Mouse (Mus musculus) kidney, embryonic 14.5 days (tissue): ENCODE measurements around the gene Hnf4a. TPM values are rescaled to one million over a fixed set of nuclear protein-coding genes. Genes with fewer than 3 reads are reported as not detected.

Source experiments
- ATAC-seq: fragments of 200-750 bp; cut with Nextera tagmentation; 2 replicates; pipeline ENCODE4 v1.8.0; 2017; ENCODE audit warnings: moderate number of reproducible peaks, mild to moderate bottlenecking, moderate TSS enrichment, moderate library complexity; ENCODE audit not compliant: low FRiP score, low TSS enrichment
- H3K27ac ChIP-seq: fragments of 300-500 bp; sonication (generic); 2 replicates; pipeline ENCODE4 v1.5.1; 2014; ENCODE audit warnings: low read depth, mild to moderate bottlenecking, low read length, moderate library complexity, mixed read lengths
- H3K27me3 ChIP-seq: fragments of 300-500 bp; sonication (generic); 2 replicates; pipeline ENCODE4 v1.6.1; 2014; ENCODE audit warnings: mild to moderate bottlenecking, low read length; ENCODE audit not compliant: control insufficient read depth, insufficient read depth
- H3K36me3 ChIP-seq: fragments of 300-500 bp; sonication (generic); 2 replicates; pipeline ENCODE4 v1.6.1; 2014; ENCODE audit warnings: low read length, mixed read lengths; ENCODE audit not compliant: control insufficient read depth, insufficient read depth
- H3K4me1 ChIP-seq: fragments of 300-500 bp; sonication (generic); 2 replicates; pipeline ENCODE4 v1.6.1; 2014; ENCODE audit warnings: low read length, mixed read lengths; ENCODE audit not compliant: control insufficient read depth, insufficient read depth
- H3K4me2 ChIP-seq: fragments of 300-500 bp; sonication (generic); replicated peaks from 2 replicates; pipeline ENCODE4 v1.6.1; 2014; ENCODE audit warnings: low read depth, mild to moderate bottlenecking, low read length
- H3K4me3 ChIP-seq: fragments of 300-500 bp; sonication (generic); 2 replicates; pipeline ENCODE4 v1.5.1; 2014; ENCODE audit warnings: mild to moderate bottlenecking, low read length
- H3K9ac ChIP-seq: fragments of 300-500 bp; sonication (generic); 2 replicates; pipeline ENCODE4 v1.6.1; 2014; ENCODE audit warnings: low read depth, mild to moderate bottlenecking, low read length, moderate library complexity
- H3K9me3 ChIP-seq: fragments of 300-500 bp; sonication (generic); 2 replicates; pipeline ENCODE4 v1.6.1; 2016; ENCODE audit warnings: low read length; ENCODE audit not compliant: control insufficient read depth
- WGBS: fragments of 180-500 bp; shearing (Covaris S2); extraction: QIAGEN DNeasy Blood & Tissue Kit; methylation state at CpG from one replicate; pipeline ENCODE4 v1.1.7; 2014; 5-methylcytosine and 5-hydroxymethylcytosine counted together
- polyA plus RNA-seq: library from polyadenylated mRNA; unstranded; fragments of >200 nt; fragmentation: Nextera tagmentation; extraction: Ambion mirVana; gene quantifications from 2 replicates; pipeline ENCODE4 v1.2.1, GENCODE M21; 2014

The Hnf4a gene
- polyA plus RNA-seq, 1 experiment from 2014 or later = 10.7 TPM

- Histone ChIP-seq H3K9ac (no peak overlapping the region), H3K27me3 (no peaks in the 10 kb centered on the region), H3K27ac (no peak overlapping the region), H3K4me3 (no peak overlapping the region), H3K9me3 (no peaks in the 10 kb centered on the region), H3K36me3 (no peaks in the 10 kb centered on the region), H3K4me2 (no peak overlapping the region), H3K4me1 (no peaks in the 10 kb centered on the region)
- no peak for ATAC-seq
- WGBS = 81% methylated on average over 3 of the region's 3 CpGs
These were observed 67.7 kb downstream of the Hnf4a start for GRCm38 (mm10) chr2:163574321-163574720.

DNA sequence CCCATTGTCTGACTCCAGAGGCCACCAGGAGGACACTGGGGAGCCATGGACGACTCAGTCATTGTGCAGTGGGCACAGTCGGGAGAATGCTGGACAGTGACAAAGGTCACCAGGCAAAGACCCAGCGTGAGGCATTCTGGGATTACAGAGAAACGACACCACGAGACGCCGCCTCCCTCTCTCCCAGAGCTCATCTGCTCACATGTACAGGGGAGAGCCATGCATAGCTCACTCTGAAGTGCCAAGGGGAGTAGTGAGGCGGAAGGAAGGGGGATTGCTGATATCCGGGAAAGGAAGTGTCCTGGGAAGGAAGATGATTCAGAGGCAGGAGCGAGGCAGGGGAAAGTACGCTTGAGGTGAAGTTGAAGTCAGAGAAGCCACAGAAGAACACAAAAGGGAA lies 68.6 kb downstream of the Hnf4a start:
- Histone ChIP-seq H3K27ac (no peak overlapping the region), H3K27me3 (no peaks in the 10 kb centered on the region), H3K9me3 (no peaks in the 10 kb centered on the region), H3K4me2 (no peak overlapping the region), H3K36me3 (no peaks in the 10 kb centered on the region), H3K9ac (no peak overlapping the region), H3K4me3 (no peak overlapping the region), H3K4me1 (no peaks in the 10 kb centered on the region)
- WGBS = 46% methylated on average over 11 of the region's 11 CpGs
- ATAC-seq = no peak

DNA sequence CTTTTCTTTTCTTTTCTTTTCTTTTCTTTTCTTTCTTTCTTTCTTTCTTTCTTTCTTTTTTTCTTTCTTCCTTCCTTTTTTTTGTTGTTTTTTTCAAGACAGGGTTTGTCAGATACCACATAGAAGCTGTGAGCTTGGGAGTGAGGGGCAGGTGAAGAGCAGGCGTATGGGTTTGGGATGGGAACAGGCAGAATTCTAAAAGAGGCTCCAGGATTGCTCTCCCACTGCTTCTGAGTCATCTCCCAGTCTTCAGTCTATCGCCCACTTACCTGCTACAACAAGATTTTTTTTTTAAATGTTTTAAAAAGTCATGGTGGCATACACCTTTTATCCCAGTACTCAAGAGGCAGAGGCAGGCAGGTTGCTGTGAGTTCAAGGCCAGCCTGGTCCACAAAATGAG lies 71.4 kb downstream of the Hnf4a start:
- ATAC-seq = no peak
- H3K4me2 ChIP-seq = no peak overlapping the region
- no peak overlapping the region for H3K27ac ChIP-seq
- H3K9ac ChIP-seq = no peak overlapping the region
- no peaks in the 10 kb centered on the region for H3K9me3 ChIP-seq
- no peaks in the 10 kb centered on the region for H3K27me3 ChIP-seq
- WGBS = 87% methylated on average over 2 of the region's 2 CpGs
- H3K4me1 ChIP-seq = no peaks in the 10 kb centered on the region
- no peak overlapping the region for H3K4me3 ChIP-seq
- H3K36me3 ChIP-seq = no peaks in the 10 kb centered on the region

GRCm38 (mm10) chr2:163580069-163580945 lies 73.7 kb downstream of the Hnf4a start:
- no peak for ATAC-seq
- Histone ChIP-seq H3K9ac (no peak overlapping the region), H3K36me3 (no peaks in the 10 kb centered on the region), H3K27ac (no peak overlapping the region), H3K4me3 (no peak overlapping the region), H3K4me2 (no peak overlapping the region), H3K9me3 (no peaks in the 10 kb centered on the region), H3K27me3 (no peaks in the 10 kb centered on the region), H3K4me1 (no peaks in the 10 kb centered on the region)
- WGBS = 67% methylated on average over 13 of the region's 13 CpGs

- H3K4me3 ChIP-seq = no peak overlapping the region
- ATAC-seq = no peak
- H3K27ac ChIP-seq = no peak overlapping the region
- no peak overlapping the region for H3K4me2 ChIP-seq
- no peaks in the 10 kb centered on the region for H3K9me3 ChIP-seq
- H3K27me3 ChIP-seq = no peaks in the 10 kb centered on the region
- H3K36me3 ChIP-seq = no peaks in the 10 kb centered on the region
- H3K4me1 ChIP-seq = no peaks in the 10 kb centered on the region
- 95% methylated on average over 10 of the region's 10 CpGs for WGBS
- H3K9ac ChIP-seq = no peak overlapping the region
These were observed 76.8 kb downstream of the Hnf4a start for GRCm38 (mm10) chr2:163583226-163584087.

DNA sequence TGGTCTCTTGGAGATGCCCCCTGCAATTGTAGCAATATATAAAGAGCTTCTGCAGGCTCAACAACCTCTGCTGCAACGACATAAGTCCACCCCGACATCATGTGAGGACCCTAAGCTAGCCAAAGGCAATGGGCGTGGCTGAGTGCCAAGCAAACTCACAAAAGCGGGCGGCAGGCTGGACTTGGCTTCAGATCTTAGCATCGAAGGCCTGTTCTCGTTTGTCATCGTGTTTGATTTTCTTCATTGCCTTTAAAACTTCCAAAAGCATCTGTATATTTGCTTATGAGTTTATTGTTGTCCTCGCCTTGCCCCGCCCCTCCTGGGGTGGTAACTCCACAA lies 77.4 kb downstream of the Hnf4a start:
- Histone ChIP-seq H3K9me3 (no peaks in the 10 kb centered on the region), H3K27ac (no peak overlapping the region), H3K4me3 (no peak overlapping the region), H3K27me3 (no peaks in the 10 kb centered on the region), H3K36me3 (no peaks in the 10 kb centered on the region), H3K4me1 (no peaks in the 10 kb centered on the region), H3K4me2 (no peak overlapping the region), H3K9ac (no peak overlapping the region)
- WGBS = 88% methylated on average over 10 of the region's 10 CpGs
- ATAC-seq = no peak

DNA sequence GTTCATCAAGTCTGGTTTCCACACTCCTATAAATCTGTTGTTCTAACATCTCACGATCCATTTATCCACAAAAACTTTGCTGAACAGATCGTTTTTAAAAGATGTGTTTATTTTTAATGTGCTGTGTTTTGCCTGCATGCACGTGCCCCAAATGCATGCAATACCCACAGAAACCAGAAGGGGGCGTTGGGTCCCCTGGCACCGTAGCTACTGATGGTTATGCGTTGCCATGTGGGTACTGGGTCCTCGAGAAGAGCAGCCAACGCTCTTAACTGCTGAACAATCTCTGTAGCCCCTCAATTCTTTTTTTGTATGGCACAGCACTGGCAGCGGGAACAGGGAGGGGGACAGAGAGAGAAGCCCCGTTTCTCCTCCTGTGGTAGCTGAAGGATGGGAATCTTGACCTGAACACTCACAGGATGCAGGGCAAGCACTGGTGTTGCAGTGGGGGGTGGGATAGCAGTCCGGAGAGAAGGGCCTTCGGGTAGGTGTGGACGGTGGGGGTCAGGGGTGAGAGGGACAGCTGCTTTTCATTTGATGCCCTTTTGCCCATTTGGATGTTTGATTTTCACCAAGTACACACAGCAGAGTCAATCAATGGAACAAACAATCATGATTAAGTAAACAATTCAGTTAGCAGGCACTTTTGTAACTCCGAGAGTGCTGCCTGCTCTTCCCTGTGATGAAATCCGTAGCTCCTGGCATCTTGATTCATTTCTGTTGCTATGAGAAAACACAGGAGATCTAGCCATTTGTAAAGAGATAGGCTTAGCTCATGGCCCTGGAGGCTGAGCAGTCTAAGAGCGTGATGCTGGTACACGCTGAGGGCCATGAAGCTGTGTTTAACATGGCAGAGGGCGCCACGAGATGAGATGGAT lies 80.0 kb downstream of the Hnf4a start:
- no peak overlapping the region for H3K9ac ChIP-seq
- 49% methylated on average over 19 of the region's 19 CpGs for WGBS
- ATAC-seq = no peak
- no peaks in the 10 kb centered on the region for H3K27me3 ChIP-seq
- no peaks in the 10 kb centered on the region for H3K36me3 ChIP-seq
- H3K9me3 ChIP-seq = no peaks in the 10 kb centered on the region
- no peak overlapping the region for H3K27ac ChIP-seq
- no peak overlapping the region for H3K4me2 ChIP-seq
- no peaks in the 10 kb centered on the region for H3K4me1 ChIP-seq
- H3K4me3 ChIP-seq = no peak overlapping the region

DNA sequence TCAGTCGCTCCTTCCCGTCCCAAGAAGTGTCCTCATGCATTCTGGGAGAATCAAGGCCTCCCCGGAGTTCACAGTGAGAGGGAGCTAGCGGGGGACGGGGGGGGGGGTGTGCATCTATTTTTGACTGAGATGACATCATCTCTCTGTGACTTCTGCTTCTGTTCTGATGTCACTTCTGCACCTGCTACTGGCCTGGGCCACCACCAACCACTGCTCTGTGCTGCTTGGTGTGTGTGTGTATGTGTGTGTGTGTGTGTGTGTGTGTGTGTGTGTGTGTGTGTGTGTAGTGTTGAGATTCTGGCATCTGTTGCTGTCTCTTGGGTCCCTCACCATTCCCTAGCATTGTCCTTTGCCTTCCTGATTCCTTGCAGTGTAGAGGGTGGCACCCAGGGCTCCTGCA lies 80.9 kb downstream of the Hnf4a start:
- no peak overlapping the region for H3K4me2 ChIP-seq
- H3K36me3 ChIP-seq = no peaks in the 10 kb centered on the region
- no peak overlapping the region for H3K9ac ChIP-seq
- 85% methylated on average over 5 of the region's 5 CpGs for WGBS
- no peak overlapping the region for H3K4me3 ChIP-seq
- no peaks in the 10 kb centered on the region for H3K4me1 ChIP-seq
- H3K9me3 ChIP-seq = no peaks in the 10 kb centered on the region
- ATAC-seq = no peak
- H3K27ac ChIP-seq = no peak overlapping the region
- no peaks in the 10 kb centered on the region for H3K27me3 ChIP-seq
